Mouse (Mus musculus) right cerebral cortex, postnatal 10 days (tissue): ENCODE measurements around the gene Cldn19.

ENCODE experiments used
- DNase-seq, 2 experiments: peaks; one replicate each; pipeline ENCODE4 v3.0.0; 2021; ENCODE audit warnings: low spot score in 2 of 2

The Cldn19 gene

GRCm38 (mm10) chr4:119300761-119301160, 45.5 kb downstream of the Cldn19 start:
- no peak for DNase-seq

GRCm38 (mm10) chr4:119301777-119302176, 46.6 kb downstream of the Cldn19 start:
- DNase-seq = no peak

GRCm38 (mm10) chr4:119303291-119303690, 48.1 kb downstream of the Cldn19 start:
- no peak for DNase-seq

GRCm38 (mm10) chr4:119305418-119305817, 50.2 kb downstream of the Cldn19 start:
- DNase-seq = no peak
